Mouse (Mus musculus) forebrain, postnatal 0 days (tissue): ENCODE measurements at regions not wholly inside any gene's neighbourhood (a gene's known extent, or its start where the extent isn't known, plus 50 kb on each side); places are given as distances from the start of the nearest gene placed in this dataset.
A peak's percentile ranks its signal among the peaks of the same experiment; 100 is the strongest.

Source experiments
- ATAC-seq: fragments of 200-750 bp; cut with Nextera tagmentation; 2 replicates; pipeline ENCODE4 v1.8.0; 2017; ENCODE audit warnings: mild to moderate bottlenecking, moderate library complexity
- DNase-seq: peaks from one replicate; pipeline ENCODE4 v3.0.0-alpha.2; 2015
- H3K27ac ChIP-seq: fragments of 300-500 bp; sonication (generic); 2 replicates; pipeline ENCODE4 v1.5.1; 2014; ENCODE audit warnings: low read depth, mild to moderate bottlenecking, antibody characterized with exemption, low read length, moderate library complexity, mixed read lengths
- H3K27me3 ChIP-seq: fragments of 300-500 bp; sonication (generic); 2 replicates; pipeline ENCODE4 v1.6.1; 2014; ENCODE audit warnings: mild to moderate bottlenecking, low read length, mixed read lengths; ENCODE audit not compliant: insufficient read depth
- H3K36me3 ChIP-seq: fragments of 300-500 bp; sonication (generic); 2 replicates; pipeline ENCODE4 v1.6.1; 2014; ENCODE audit warnings: mild to moderate bottlenecking, moderate library complexity; ENCODE audit not compliant: insufficient read depth
- H3K4me1 ChIP-seq: fragments of 300-500 bp; sonication (generic); 2 replicates; pipeline ENCODE4 v1.6.1; 2014; ENCODE audit warnings: antibody characterized with exemption; ENCODE audit not compliant: insufficient read depth
- H3K4me2 ChIP-seq: fragments of 300-500 bp; sonication (generic); 2 replicates; pipeline ENCODE4 v1.6.1; 2014; ENCODE audit warnings: low read depth, mild to moderate bottlenecking, moderate library complexity
- H3K4me3 ChIP-seq: fragments of 300-500 bp; sonication (generic); 2 replicates; pipeline ENCODE4 v1.5.1; 2014; ENCODE audit warnings: low read depth, low read length, mixed read lengths
- H3K9ac ChIP-seq: fragments of 300-500 bp; sonication (generic); 2 replicates; pipeline ENCODE4 v1.6.1; 2014; ENCODE audit warnings: mild to moderate bottlenecking
- H3K9me3 ChIP-seq: fragments of 300-500 bp; sonication (generic); 2 replicates; pipeline ENCODE4 v1.6.1; 2016; ENCODE audit warnings: low read length
- CTCF ChIP-seq: sonication (generic); IDR thresholded peaks from 2 replicates; pipeline ENCODE4 v1.5.1; 2016; ENCODE audit warnings: antibody characterized with exemption, control low read depth, low read depth
- WGBS: fragments of 180-500 bp; shearing (Covaris S2); extraction: QIAGEN DNeasy Blood & Tissue Kit; methylation state at CpG from one replicate; pipeline ENCODE4 v1.1.7; 2014; 5-methylcytosine and 5-hydroxymethylcytosine counted together

DNA sequence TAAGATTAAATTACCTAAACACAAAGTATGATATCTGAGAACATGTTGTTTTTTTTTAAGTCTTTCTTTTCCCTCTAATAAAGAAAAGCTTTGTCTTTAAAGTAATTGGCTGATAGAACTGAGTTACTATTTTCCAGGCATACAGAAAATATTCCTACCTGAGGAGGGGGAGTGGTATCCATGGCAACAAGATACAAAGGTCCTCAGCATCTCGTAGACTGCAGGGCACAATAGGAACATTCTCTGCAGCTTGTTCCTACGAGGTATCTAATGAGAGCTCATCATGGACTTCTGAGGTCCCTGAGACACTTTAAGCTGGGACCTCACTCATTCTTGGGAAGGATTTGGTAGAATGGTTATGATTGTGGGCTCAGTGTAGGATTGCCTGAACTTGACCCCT lies 225.5 kb upstream of the Cdh4 start:
- no peaks in the 10 kb centered on the region; the same call in 1 of the 2 replicates for H3K4me1 ChIP-seq
- no peak for DNase-seq
- no peaks in the 10 kb centered on the region for H3K27me3 ChIP-seq
- no peak overlapping the region for H3K9ac ChIP-seq
- peak; percentile 69; the same call in 1 of the 2 replicates for ATAC-seq
- H3K4me3 ChIP-seq = no peak overlapping the region
- WGBS = 8% methylated on average over 2 of the region's 2 CpGs
- H3K4me2 ChIP-seq = no peak overlapping the region
- H3K27ac ChIP-seq = no peak overlapping the region
- H3K9me3 ChIP-seq = no peaks in the 10 kb centered on the region
- TF ChIP-seq CTCF = no peak
- no peaks in the 10 kb centered on the region for H3K36me3 ChIP-seq

DNA sequence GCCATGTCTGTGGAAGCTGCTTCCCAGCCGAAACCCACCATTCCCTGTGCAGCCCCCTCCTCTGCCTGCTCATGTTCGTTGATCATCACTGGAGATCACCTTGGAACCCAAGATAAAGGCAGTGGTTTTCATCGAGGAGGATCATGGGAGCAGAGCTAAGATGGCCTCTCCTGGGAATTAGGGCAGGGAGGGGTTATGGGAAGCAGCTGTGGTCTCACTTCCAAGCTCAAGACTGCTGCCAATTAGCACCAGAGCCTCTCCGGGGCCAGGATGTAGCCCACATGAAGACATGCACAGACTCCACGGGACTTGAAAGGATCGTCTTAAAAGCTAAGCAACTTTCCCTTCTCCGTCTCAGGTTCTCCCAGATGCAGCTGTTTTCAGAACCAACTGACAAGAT lies 214.1 kb upstream of the Cdh4 start:
- H3K9ac ChIP-seq = no peak overlapping the region
- no peak overlapping the region for H3K4me2 ChIP-seq
- WGBS = 79% methylated on average over 7 of the region's 7 CpGs
- no peak for TF ChIP-seq CTCF
- H3K36me3 ChIP-seq = no peaks in the 10 kb centered on the region
- H3K4me3 ChIP-seq = no peak overlapping the region
- ATAC-seq (no peak), DNase-seq (no peak)
- H3K27ac ChIP-seq = no peak overlapping the region
- H3K27me3 ChIP-seq = no peaks in the 10 kb centered on the region
- H3K4me1 ChIP-seq = no peaks in the 10 kb centered on the region
- no peaks in the 10 kb centered on the region for H3K9me3 ChIP-seq

GRCm38 (mm10) chr2:179231708-179232354 lies 210.4 kb upstream of the Cdh4 start:
- DNase-seq (no peak), ATAC-seq (peak; percentile 10; the same call in 1 of the 2 replicates)

GRCm38 (mm10) chr2:179238166-179238565 lies 204.1 kb upstream of the Cdh4 start:
- Histone ChIP-seq H3K27ac (no peak overlapping the region), H3K4me2 (no peak overlapping the region), H3K36me3 (no peaks in the 10 kb centered on the region), H3K4me1 (no peaks in the 10 kb centered on the region), H3K9me3 (no peaks in the 10 kb centered on the region), H3K27me3 (no peaks in the 10 kb centered on the region), H3K4me3 (no peak overlapping the region), H3K9ac (no peak overlapping the region)
- 63% methylated on average over 11 of the region's 11 CpGs for WGBS
- peak; percentile 82 for ATAC-seq
- DNase-seq = peak; percentile 61
- peak; percentile 31; the same call in 1 of the 2 replicates for TF ChIP-seq CTCF

More at GRCm38 (mm10) chr2:179231708-179232354, 210.4 kb upstream of the Cdh4 start:
- Histone ChIP-seq H3K27me3 (no peaks in the 10 kb centered on the region), H3K27ac (0 out of 2 replicates have a peak overlapping the region, but pooled peaks have one; percentile 29), H3K4me2 (no peak overlapping the region), H3K36me3 (no peaks in the 10 kb centered on the region), H3K9ac (no peak overlapping the region), H3K9me3 (no peaks in the 10 kb centered on the region), H3K4me3 (no peak overlapping the region), H3K4me1 (no peaks in the 10 kb centered on the region)
- WGBS = 67% methylated on average over 6 of the region's 6 CpGs
- TF ChIP-seq CTCF = no peak

GRCm38 (mm10) chr2:179260892-179261291 lies 181.3 kb upstream of the Cdh4 start:
- H3K9ac ChIP-seq = no peak overlapping the region
- no peak overlapping the region for H3K27ac ChIP-seq
- H3K9me3 ChIP-seq = no peaks in the 10 kb centered on the region
- H3K4me3 ChIP-seq = no peak overlapping the region
- no peak for TF ChIP-seq CTCF
- ATAC-seq (no peak), DNase-seq (no peak)
- peaks cover 8% of the 10 kb centered on the region for H3K4me1 ChIP-seq
- no peak overlapping the region for H3K4me2 ChIP-seq
- 91% methylated on average over 2 of the region's 2 CpGs for WGBS
- no peaks in the 10 kb centered on the region for H3K36me3 ChIP-seq
- no peaks in the 10 kb centered on the region for H3K27me3 ChIP-seq

- H3K27me3 ChIP-seq = no peaks in the 10 kb centered on the region
- WGBS = 80% methylated on average over 4 of the region's 4 CpGs
- no peak overlapping the region for H3K9ac ChIP-seq
- no peak overlapping the region for H3K4me2 ChIP-seq
- H3K36me3 ChIP-seq = no peaks in the 10 kb centered on the region
- DNase-seq (no peak), ATAC-seq (no peak)
- no peaks in the 10 kb centered on the region for H3K9me3 ChIP-seq
- no peak overlapping the region for H3K27ac ChIP-seq
- TF ChIP-seq CTCF = no peak
- H3K4me1 ChIP-seq = peaks cover 8% of the 10 kb centered on the region
- no peak overlapping the region for H3K4me3 ChIP-seq
Measured at GRCm38 (mm10) chr2:179263888-179264287, 178.3 kb upstream of the Cdh4 start.

GRCm38 (mm10) chr2:179265436-179265835 lies 176.8 kb upstream of the Cdh4 start:
- ATAC-seq = peak; percentile 67
- TF ChIP-seq CTCF = no peak
- 27% methylated on average over 5 of the region's 5 CpGs for WGBS
- no peak overlapping the region for H3K9ac ChIP-seq
- no peaks in the 10 kb centered on the region for H3K36me3 ChIP-seq
- H3K9me3 ChIP-seq = no peaks in the 10 kb centered on the region
- H3K27me3 ChIP-seq = no peaks in the 10 kb centered on the region
- H3K4me2 ChIP-seq = no peak overlapping the region
- peak; percentile 52 for DNase-seq
- no peak overlapping the region for H3K4me3 ChIP-seq
- H3K27ac ChIP-seq = no peak overlapping the region
- peaks cover 8% of the 10 kb centered on the region for H3K4me1 ChIP-seq
